Mouse (Mus musculus) left cerebral cortex, postnatal 10 days (tissue): Measurements from ENCODE around the gene Bex2. TPM values are rescaled to one million over a fixed set of nuclear protein-coding genes. Genes with fewer than 3 reads are reported as not detected.

Experiments used
- total RNA-seq, 2 experiments: library from RNA; stranded (reverse); gene quantifications; 2 replicates each; pipeline ENCODE4 v1.2.3; 2021

Gene Bex2
- total RNA-seq, 2 experiments from 2014 or later, result 440 to 449 TPM

Other genes starting within 250 kb of the Bex2 start
- gene Gprasp2, start 229.2 kb downstream of the Bex2 start, total RNA-seq, result 100 to 1,000 TPM; 175 to 191 TPM
- 100 to 1,000 TPM; 106 to 108 TPM for gene Arxes2, start 74.4 kb downstream of the Bex2 start, total RNA-seq
- 100 to 1,000 TPM in 1 of 2 experiments, 10 to 100 TPM in 1; 85.8 to 109 TPM for gene Arxes1, start 34.9 kb downstream of the Bex2 start, total RNA-seq
- gene Nxf3, start 17.0 kb upstream of the Bex2 start, total RNA-seq, result under 1 TPM; 0.15 to 0.22 TPM
- 10 to 100 TPM; 42.2 to 47.0 TPM for gene Bex4, start 70.8 kb upstream of the Bex2 start, total RNA-seq
- 10 to 100 TPM; 36.7 to 51.6 TPM for gene Tceal8, start 104.1 kb upstream of the Bex2 start, total RNA-seq
- 100 to 1,000 TPM in 1 of 2 experiments, 10 to 100 TPM in 1; 98.6 to 110 TPM for gene Tceal5, start 135.6 kb upstream of the Bex2 start, total RNA-seq
- gene Tceal7, start 146.5 kb upstream of the Bex2 start, total RNA-seq, result 1 to 10 TPM; 4.7 to 8.1 TPM
- 100 to 1,000 TPM; 151 to 158 TPM for gene Bex1, start 147.3 kb upstream of the Bex2 start, total RNA-seq
- gene Tceal9, start 176.8 kb upstream of the Bex2 start, total RNA-seq, result 10 to 100 TPM; 98.1 to 98.8 TPM
- gene Bex3, start 202.0 kb upstream of the Bex2 start, total RNA-seq, result 100 to 1,000 TPM; 401 to 439 TPM